Mouse (Mus musculus) left cerebral cortex, postnatal 10 days (tissue): ENCODE results near the gene Clca3a1. TPM values are rescaled to one million over a fixed set of nuclear protein-coding genes. Genes with fewer than 3 reads are reported as not detected.
"Not testable (repeated sequence)": the region's sequence is repeated elsewhere in the genome, so short reads cannot be mapped to it uniquely, and the experiment has no call there.

Source experiments
- DNase-seq, 2 experiments: peaks; one replicate each; pipeline ENCODE4 v3.0.0; 2021 to 2022; ENCODE audit warnings: low spot score in 2 of 2, mixed read lengths in 1 of 2; ENCODE audit errors: extremely low spot score in 1 of 2
- intact Hi-C: fragments of 180-260 bp; cut with DNase I; formaldehyde crosslinking; loops from one replicate; pipeline ENCODE4 v1.15.1; 2025
- total RNA-seq, 2 experiments: library from RNA; stranded (reverse); gene quantifications; 2 replicates each; pipeline ENCODE4 v1.2.3; 2021

Clca3a1 gene
- under 1 TPM; 0.67 to 0.88 TPM for total RNA-seq

DNA sequence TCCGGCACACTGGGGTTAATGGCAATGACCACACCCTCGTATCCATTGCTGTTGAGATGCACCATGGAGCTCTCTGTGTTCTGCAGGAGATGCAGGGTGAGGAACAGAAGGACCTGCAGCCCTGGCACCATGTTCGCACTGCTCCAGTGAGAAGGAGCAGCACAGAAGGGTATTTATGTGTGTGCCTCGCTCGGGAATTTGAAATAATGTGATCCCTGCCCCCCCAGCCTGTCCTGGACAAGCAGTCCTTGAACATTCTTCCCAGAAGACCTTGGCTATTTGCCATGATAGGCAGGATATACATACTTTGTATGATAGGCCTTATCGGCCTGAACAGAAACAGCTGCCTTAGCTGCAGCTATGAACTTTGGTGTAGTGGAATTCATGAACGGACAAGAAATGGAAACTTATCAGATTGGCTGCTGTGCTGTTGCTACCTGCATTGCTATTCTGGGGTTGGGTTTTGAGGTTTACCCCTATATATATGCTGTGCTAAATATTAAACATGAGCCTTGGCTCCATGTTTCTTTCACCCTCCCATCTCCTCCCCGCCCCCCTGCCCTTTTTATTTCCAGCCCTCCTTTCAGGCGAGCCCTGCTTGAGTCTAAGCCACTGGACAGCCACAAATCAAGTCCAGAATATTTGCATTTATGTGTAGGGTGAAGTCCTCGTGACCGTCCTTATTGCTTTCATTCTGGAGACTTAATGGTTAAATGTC lies at the start of gene Clca3a1:
TSS of gene Clca3a1 (minus strand) at position 386 of the 718 bp plus-strand sequence.
- intact Hi-C loops: no loop called here

DNA sequence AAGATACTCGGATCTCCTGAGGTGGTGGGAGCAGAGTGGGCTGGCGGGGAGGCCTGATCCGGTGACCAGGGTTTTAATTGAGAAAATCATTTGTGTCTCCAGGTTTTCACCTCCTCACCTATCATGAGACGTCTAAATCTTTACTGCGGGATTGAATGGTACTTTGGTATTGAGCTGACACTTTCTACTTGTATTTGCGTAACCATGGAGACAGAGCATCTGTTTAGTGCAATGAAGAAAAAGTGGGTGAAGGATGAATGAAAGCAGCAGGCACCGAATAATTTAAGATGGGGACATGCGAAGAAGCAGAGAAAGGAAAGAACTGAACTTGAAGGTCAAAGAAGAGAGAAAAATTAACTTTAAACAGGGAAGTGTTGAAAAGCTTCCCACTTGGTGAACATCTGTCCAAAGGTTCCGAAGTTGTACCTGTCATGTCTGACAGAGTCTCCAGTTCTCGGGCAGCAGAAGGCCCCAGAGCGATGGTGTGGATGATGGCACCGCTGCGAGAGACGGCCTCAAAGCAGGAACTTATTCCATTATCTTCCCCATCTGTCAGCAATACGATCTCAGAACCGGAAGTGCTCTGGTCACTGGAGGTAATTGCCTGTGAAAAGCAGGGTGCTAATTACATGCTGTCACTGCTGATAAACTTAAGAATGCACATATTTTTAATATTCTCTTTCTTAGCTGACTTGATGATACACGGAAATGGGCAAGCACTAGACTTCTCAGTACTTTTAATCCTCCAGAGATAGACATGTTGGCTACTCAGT lies 47.6 kb upstream of the Clca3a1 start:
- intact Hi-C loops, DNase-seq: not testable (repeated sequence)

More for the DNA sequence above, at the start of gene Clca3a1:
- DNase-seq: no peak

- DNase-seq, intact Hi-C loops: not testable (repeated sequence)
Measured at GRCm38 (mm10) chr3:144806626-144807025, 45.8 kb upstream of the Clca3a1 start.

DNA sequence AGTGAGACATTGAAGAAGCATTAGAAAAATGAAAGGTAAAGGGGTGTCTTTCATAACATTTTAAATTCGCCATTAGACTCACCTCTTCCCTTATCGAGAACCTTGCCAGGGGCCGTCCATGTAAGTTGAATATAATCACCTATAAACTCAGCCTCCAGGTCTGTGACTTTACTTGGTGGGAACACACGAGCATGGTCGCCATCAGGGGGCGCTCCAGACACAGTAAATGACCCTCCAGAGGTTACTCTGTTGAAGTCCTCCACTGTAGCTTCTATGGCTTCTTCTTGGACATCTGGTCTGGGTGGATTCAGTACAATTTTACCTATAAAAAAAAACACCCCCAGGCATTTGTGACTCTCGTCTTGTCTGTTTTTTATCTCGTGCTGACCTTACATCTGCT lies 41.1 kb upstream of the Clca3a1 start:
- intact Hi-C loops: no loop called here
- DNase-seq: no peak

- no peak for DNase-seq
- intact Hi-C loops: no loop called here
Measured at GRCm38 (mm10) chr3:144785181-144786148, 24.7 kb upstream of the Clca3a1 start.

GRCm38 (mm10) chr3:144765161-144765560 lies 4.4 kb upstream of the Clca3a1 start:
- intact Hi-C loops: no loop called here
- no peak for DNase-seq

- intact Hi-C loops: no loop called here
- DNase-seq: no peak
Measured at GRCm38 (mm10) chr3:144761454-144761853, 677 bp upstream of the Clca3a1 start.

GRCm38 (mm10) chr3:144759719-144760118 lies 1.1 kb downstream of the Clca3a1 start:
- no peak for DNase-seq
- intact Hi-C loops: loop anchor here (10.0 kb wide), 1 partner anchor 55 kb away; the partner anchor contains the start of gene Clca3a2

DNA sequence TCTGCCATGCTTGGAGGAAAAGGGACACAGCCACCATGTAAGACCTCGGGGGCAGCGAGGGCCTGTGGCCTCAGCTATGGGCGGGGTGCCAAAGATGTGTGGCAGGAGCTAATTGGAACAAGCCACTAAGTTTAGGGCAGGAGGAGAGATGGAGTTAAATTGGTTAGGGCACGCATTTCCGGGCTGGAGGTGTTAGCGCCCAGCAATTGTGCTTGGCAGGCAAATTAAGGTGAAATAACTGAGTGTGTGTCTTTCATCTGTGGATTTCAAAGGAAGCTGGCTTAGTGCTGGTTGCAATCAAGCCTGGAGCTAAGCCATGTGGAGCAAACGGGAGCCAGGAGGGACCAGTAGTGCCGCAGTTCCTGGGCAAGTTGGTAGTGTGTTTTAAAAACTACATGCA lies 4.7 kb downstream of the Clca3a1 start:
- peak in 1 of 2 experiments; percentile 38 for DNase-seq
- intact Hi-C loops: loop anchor here (10.0 kb wide), 1 partner anchor 59 kb away; the partner anchor contains the start of gene Clca3a2

- no peak for DNase-seq
- intact Hi-C loops: loop anchor here (10.0 kb wide), 1 partner anchor 62 kb away; the partner anchor contains the start of gene Clca3a2
Measured at GRCm38 (mm10) chr3:144753120-144753519, 7.7 kb downstream of the Clca3a1 start.

GRCm38 (mm10) chr3:144749062-144749963 lies 11.5 kb downstream of the Clca3a1 start:
- intact Hi-C loops, DNase-seq: not testable (repeated sequence)

GRCm38 (mm10) chr3:144747706-144748105 lies 13.1 kb downstream of the Clca3a1 start:
- intact Hi-C loops, DNase-seq: not testable (repeated sequence)

- intact Hi-C loops, DNase-seq: not testable (repeated sequence)
Measured at GRCm38 (mm10) chr3:144738396-144738795, 22.4 kb downstream of the Clca3a1 start.

GRCm38 (mm10) chr3:144736831-144737230 lies 23.9 kb downstream of the Clca3a1 start:
- peak in 1 of 2 experiments; percentile 63 for DNase-seq
- intact Hi-C loops: no loop called here

DNA sequence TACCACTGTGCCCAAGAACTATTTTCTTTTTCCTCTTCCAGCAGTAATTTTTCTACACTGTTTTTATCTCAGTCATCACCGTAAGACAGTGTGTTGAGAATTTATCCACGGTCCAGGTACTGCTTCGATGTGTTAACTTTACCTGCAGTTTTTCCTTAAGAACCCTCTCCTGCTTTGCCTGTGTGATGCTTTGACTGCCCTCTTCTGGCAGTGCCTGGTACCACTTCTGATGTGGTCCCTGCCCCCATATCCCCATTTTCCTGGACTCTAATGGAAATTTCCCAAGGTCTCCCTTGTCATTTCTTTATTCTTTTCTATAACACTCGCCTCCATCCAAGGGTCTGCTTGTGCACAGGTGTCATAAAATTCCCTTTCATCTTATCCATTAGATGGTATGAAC lies 37.3 kb downstream of the Clca3a1 start:
- DNase-seq: peak in 1 of 2 experiments; percentile 36
- intact Hi-C loops: no loop called here

DNA sequence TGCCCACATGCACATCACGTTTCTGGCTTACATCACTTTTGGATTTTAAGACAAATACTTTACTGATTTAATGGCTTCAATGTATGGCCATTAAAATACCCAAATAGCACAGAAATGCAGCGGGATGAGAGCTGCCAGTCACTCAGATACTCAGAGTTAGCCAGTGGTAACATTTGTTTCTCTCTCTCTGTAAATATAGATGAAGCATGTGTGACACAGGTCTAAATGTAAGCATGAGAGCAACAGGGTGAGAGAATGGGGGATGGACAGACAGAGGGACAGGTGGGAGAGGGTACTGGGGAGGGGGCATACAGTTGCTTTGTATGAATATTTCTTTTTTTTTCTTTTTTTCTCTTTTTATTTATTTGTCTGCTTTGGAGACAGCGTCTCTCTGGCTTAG lies 38.2 kb downstream of the Clca3a1 start:
- intact Hi-C loops, DNase-seq: not testable (repeated sequence)

DNA sequence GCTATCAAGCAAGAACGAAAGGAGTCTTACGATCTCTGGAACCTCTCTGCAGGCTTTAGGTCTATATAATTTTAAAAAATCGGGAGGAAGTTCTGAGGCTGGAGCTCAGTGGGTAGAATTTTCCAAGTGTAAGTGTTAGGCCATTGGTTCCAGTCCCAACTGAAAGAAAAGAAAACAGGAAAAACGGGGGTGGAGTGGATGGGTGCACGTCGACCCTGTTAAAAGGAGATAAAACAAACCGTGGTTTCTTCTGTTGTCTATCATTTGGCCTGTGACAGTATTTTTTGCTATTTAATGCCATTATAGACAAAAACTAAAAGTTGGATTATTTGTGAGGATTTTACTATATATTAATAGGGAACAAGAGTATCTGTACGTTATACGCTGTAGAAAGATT lies 38.9 kb downstream of the Clca3a1 start:
- no peak for DNase-seq
- intact Hi-C loops: no loop called here
